Comparison of ENCODE assay signal across 10 mouse cellular contexts in genomic region chr3:51194075-51194474, GRCm38 (mm10). TPM values are rescaled to one million over a fixed set of nuclear protein-coding genes. Genes with fewer than 3 reads are reported as not detected.
DNase-seq lines count a peak whose midpoint lies in the region; ATAC-seq and TF ChIP-seq lines count a peak whose summit lies in the region.
"Had no signal": no experiment of that assay in that cellular context is flagged by ENCODE, and none has a peak within 500 bp of the region (broad histone marks: within the 10 kb centered on the region; RNA-seq: fewer than 3 reads in every experiment).

No protein-coding gene starts in this region.

- H3K9me3 ChIP-seq in heart, embryonic 11.5 days (replicated peaks; ENCODE audit: control insufficient read depth, low read length), result no peaks in the 10 kb centered on the region

- no peak overlapping the region for H3K4me2 ChIP-seq in heart, embryonic 11.5 days

- DNase-seq in heart, adult 11 months, result peak; percentile 99
- peak; percentile 75 for DNase-seq in A20 (ENCODE audit: low read depth, low spot score)
- DNase-seq in gastrocnemius, adult 2 months, result peak; percentile 85
- peak; percentile 53 for DNase-seq in kidney, postnatal 14 days
- DNase-seq in layer of hippocampus, adult 2 months (ENCODE audit: low spot score in 2 of 2), result no peak
- no peak for DNase-seq in left cerebral cortex, postnatal 14 days (ENCODE audit: low spot score in 2 of 2)
- no peak for DNase-seq in embryo, embryonic 10.5 days (ENCODE audit: low spot score)
- DNase-seq: cerebellum, adult 11 months had no signal

- 58% methylated on average over 6 of the region's 6 CpGs for WGBS in heart, embryonic 11.5 days (ENCODE audit: insufficient replicate concordance)

- no peaks in the 10 kb centered on the region for H3K27me3 ChIP-seq in heart, embryonic 11.5 days (ENCODE audit: control insufficient read depth, insufficient read depth, low read length)

- no peak for TF ChIP-seq CTCF in gastrocnemius, adult 2 months (IDR thresholded peaks at IDR 0.05)
- no peak for TF ChIP-seq CTCF in layer of hippocampus, adult 2 months (conservative IDR thresholded peaks at IDR 0.05)

- no peak for ATAC-seq in heart, embryonic 11.5 days (replicated peaks; ENCODE audit: insufficient number of reproducible peaks, low FRiP score, low TSS enrichment)
- ATAC-seq: inflammation-experienced regulatory T-cells, adult 6 months had no signal

- no peak overlapping the region for H3K9ac ChIP-seq in heart, embryonic 11.5 days (ENCODE audit: low read depth, low read length)

- H3K27ac ChIP-seq in heart, embryonic 11.5 days (ENCODE audit: low read depth, low read length), result no peak overlapping the region
- H3K27ac ChIP-seq in gastrocnemius, adult 2 months, result peak overlapping the region; percentile 73; the same call in 1 of the 2 replicates
- no peak overlapping the region for H3K27ac ChIP-seq in layer of hippocampus, adult 2 months

- intact Hi-C loops in gastrocnemius, adult 2 months (cut with DNase I), result no loop called here
- intact Hi-C loops in left cerebral cortex, postnatal 14 days (cut with DNase I), result no loop called here

- H3K4me3 ChIP-seq in heart, embryonic 11.5 days (ENCODE audit: low read depth, low read length), result no peak overlapping the region
- H3K4me3 ChIP-seq in gastrocnemius, adult 2 months, result no peak overlapping the region
- no peak overlapping the region for H3K4me3 ChIP-seq in layer of hippocampus, adult 2 months

- H3K4me1 ChIP-seq in heart, embryonic 11.5 days (ENCODE audit: control insufficient read depth, insufficient read depth, low read length), result 0 out of 2 replicates have a peak, but pooled peaks cover 3% of the 10 kb centered on the region

- H3K36me3 ChIP-seq in heart, embryonic 11.5 days (ENCODE audit: control insufficient read depth, insufficient read depth, low read length), result no peaks in the 10 kb centered on the region

RNA-seq across cellular contexts. Expression of gene Noct, which starts 30.2 kb away (rescaled TPM):
- 10.4 and 12.2 TPM in 2 replicates for polyA plus RNA-seq in heart, embryonic 11.5 days (2014; fragmentation: Nextera tagmentation; extraction: Ambion mirVana)
- 10 to 100 TPM; 23.7 to 34.3 TPM for total RNA-seq in gastrocnemius, adult 2 months (2021)
- 10 to 100 TPM; 57.2 to 61.0 TPM for total RNA-seq in layer of hippocampus, adult 2 months (2021)
- total RNA-seq in left cerebral cortex, postnatal 14 days (2021), result 10 to 100 TPM; 51.0 to 52.6 TPM

Comparison
In these comparisons a context has a peak if more than half of its experiments do, and no peak if none do; other contexts are left out.
1. DNase-seq: peak in heart, adult 11 months (single experiment), A20 (single experiment), gastrocnemius, adult 2 months (single experiment) and kidney, postnatal 14 days (single experiment); none in layer of hippocampus, adult 2 months (0 of 2), left cerebral cortex, postnatal 14 days (0 of 2) and embryo, embryonic 10.5 days (single experiment).